Mouse (Mus musculus): ENCODE measurements around the gene Rell1. TPM values are rescaled to one million over a fixed set of nuclear protein-coding genes. Genes with fewer than 3 reads are reported as not detected.
A peak's percentile ranks its signal among the peaks of the same experiment; 100 is the strongest.
"Not testable (repeated sequence)": the region's sequence is repeated elsewhere in the genome, so short reads cannot be mapped to it uniquely, and the experiment has no call there.

The Rell1 gene
- polyA plus RNA-seq, 1 experiment from 2014 or later = 9.0 TPM

DNA sequence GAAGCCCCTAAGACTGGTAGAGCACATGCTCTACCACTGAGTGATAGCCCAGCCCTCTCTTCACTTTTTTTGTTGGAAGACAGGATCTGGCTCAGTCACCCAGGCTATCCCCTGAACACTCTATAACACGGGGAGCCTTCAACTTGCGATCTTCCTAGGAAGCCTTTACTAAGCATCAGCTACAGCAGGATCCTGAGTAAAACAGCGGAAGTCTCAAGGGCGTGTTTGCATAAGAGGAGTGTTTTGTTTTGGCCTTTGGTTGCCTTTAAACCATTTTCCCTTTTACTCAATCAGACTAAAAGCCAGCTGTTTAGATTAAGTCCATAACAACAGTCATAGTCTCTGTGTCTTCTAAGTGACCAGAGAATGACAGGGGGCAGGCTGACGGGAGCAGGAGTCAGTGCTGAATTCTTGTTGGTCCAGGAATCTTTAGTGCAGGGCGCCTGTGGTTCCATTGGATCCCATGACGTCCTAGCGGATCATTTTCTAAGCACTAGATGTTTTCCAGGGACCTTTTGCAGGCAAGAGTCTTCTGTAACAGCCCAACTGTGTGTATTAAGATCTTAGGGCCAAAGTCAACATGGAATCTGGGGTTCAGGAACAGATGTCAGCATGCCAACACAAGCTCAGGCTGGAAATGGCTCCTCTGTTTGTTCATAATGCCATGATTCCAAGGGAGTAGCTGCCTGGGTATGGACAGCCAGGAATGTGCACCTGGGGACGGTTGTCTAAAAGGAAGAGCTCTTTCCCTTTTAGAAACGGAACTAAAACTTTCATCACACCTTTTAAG lies 58.3 kb downstream of the Rell1 start:
- Histone ChIP-seq H3K9me3 (no peaks in the 10 kb centered on the region), H3K27me3 (no peaks in the 10 kb centered on the region), H3K4me1 (replicated peaks) (no peaks in the 10 kb centered on the region), H3K9ac (no peak overlapping the region), H3K36me3 (no peaks in the 10 kb centered on the region), H3K4me3 (no peak overlapping the region), H3K27ac (no peak overlapping the region), H3K4me2 (no peak overlapping the region)
- no peak for ATAC-seq (ENCODE audit: low FRiP score)
- WGBS = 89% methylated on average over 10 of the region's 10 CpGs

GRCm38 (mm10) chr5:63907513-63907912 lies 61.2 kb downstream of the Rell1 start:
- Histone ChIP-seq H3K27ac (no peak overlapping the region), H3K36me3 (no peaks in the 10 kb centered on the region), H3K4me2 (no peak overlapping the region), H3K27me3 (no peaks in the 10 kb centered on the region), H3K9me3 (no peaks in the 10 kb centered on the region), H3K4me1 (replicated peaks) (no peaks in the 10 kb centered on the region), H3K9ac (no peak overlapping the region), H3K4me3 (no peak overlapping the region)
- ATAC-seq (ENCODE audit: low FRiP score) = no peak
- WGBS = 61% methylated on average over 4 of the region's 4 CpGs

- no peak overlapping the region for H3K4me2 ChIP-seq
- no peak overlapping the region for H3K4me3 ChIP-seq
- H3K9ac ChIP-seq = no peak overlapping the region
- no peaks in the 10 kb centered on the region for H3K27me3 ChIP-seq
- H3K36me3 ChIP-seq = no peaks in the 10 kb centered on the region
- no peaks in the 10 kb centered on the region for H3K9me3 ChIP-seq
- no peak overlapping the region for H3K27ac ChIP-seq
- ATAC-seq (ENCODE audit: low FRiP score) = peak; percentile 70
- H3K4me1 ChIP-seq (replicated peaks) = no peaks in the 10 kb centered on the region
- WGBS = 41% methylated on average over 13 of the region's 13 CpGs
Measured at GRCm38 (mm10) chr5:63906149-63907093, 62.3 kb downstream of the Rell1 start.

DNA sequence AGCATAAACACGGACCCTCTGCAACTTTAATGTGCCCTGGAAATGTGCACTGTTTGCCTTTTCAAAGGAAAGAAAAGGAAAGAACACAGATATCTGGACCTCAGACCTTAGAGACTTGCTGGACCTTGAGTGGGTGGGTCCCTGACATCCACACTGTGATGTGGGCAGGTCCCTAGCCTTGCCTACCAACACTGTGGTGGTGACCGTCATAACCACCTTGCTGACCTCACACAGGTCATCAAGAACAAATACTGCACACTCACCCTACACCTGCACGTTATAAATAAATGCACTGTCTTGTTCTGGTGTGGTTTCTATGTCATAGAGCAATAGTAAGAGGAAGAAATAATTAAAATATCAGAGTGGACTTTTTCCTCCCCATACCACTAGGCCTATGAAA lies 65.4 kb downstream of the Rell1 start:
- no peak for ATAC-seq (ENCODE audit: low FRiP score)
- 83% methylated on average over 3 of the region's 3 CpGs for WGBS
- Histone ChIP-seq H3K9me3 (no peaks in the 10 kb centered on the region), H3K27me3 (no peaks in the 10 kb centered on the region), H3K4me1 (replicated peaks) (no peaks in the 10 kb centered on the region), H3K4me3 (no peak overlapping the region), H3K27ac (no peak overlapping the region), H3K9ac (no peak overlapping the region), H3K36me3 (no peaks in the 10 kb centered on the region), H3K4me2 (no peak overlapping the region)

DNA sequence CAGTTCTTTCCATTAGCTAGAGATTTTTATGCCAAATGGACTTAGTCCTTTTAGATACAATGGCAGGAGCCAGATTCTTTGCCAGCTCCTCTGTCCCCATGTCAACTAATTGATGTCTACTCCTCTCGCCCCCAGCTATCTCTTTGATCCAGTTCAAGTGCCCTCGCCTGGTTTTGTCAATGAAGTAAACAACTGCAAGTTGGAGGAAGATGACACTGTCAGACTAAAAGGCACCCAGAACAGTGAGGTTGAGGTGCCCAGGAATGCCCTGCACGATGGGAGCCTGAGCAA lies 70.9 kb downstream of the Rell1 start:
- Histone ChIP-seq H3K36me3 (no peaks in the 10 kb centered on the region), H3K4me3 (no peak overlapping the region), H3K9me3 (no peaks in the 10 kb centered on the region), H3K27ac (no peak overlapping the region), H3K4me2 (no peak overlapping the region), H3K27me3 (no peaks in the 10 kb centered on the region), H3K9ac (no peak overlapping the region), H3K4me1 (replicated peaks) (no peaks in the 10 kb centered on the region)
- 86% methylated on average over 3 of the region's 3 CpGs for WGBS
- ATAC-seq (ENCODE audit: low FRiP score) = no peak

GRCm38 (mm10) chr5:63897001-63897819 lies 71.5 kb downstream of the Rell1 start:
- not testable (repeated sequence) for H3K27ac ChIP-seq; H3K9ac ChIP-seq; H3K9me3 ChIP-seq; ATAC-seq (ENCODE audit: low FRiP score); H3K36me3 ChIP-seq; H3K27me3 ChIP-seq; H3K4me3 ChIP-seq; H3K4me2 ChIP-seq; H3K4me1 ChIP-seq (replicated peaks)
- WGBS = 86% methylated on average over 5 of the region's 5 CpGs

DNA sequence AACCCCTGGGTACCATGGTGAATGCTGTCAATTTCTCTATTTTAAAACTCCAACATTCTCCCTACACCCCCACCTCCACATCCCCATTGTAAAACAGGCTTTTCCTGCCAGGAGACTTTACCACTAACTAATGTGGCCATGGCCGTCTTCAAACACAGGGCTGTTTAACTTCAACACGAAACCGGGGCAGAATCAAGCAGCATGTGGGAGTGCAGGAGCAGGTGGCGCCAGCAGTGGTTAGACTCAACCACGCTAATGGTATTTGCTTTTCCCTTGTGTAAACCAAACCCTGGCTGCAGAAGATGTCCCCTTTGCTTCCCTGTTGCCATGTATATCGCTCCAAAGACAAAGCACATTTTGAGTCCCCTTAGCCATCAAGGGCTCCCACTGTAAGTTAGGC lies 76.8 kb downstream of the Rell1 start:
- no peak overlapping the region for H3K9ac ChIP-seq
- H3K4me2 ChIP-seq = no peak overlapping the region
- no peak overlapping the region for H3K27ac ChIP-seq
- no peaks in the 10 kb centered on the region for H3K4me1 ChIP-seq (replicated peaks)
- 88% methylated on average over 6 of the region's 6 CpGs for WGBS
- no peaks in the 10 kb centered on the region for H3K36me3 ChIP-seq
- H3K27me3 ChIP-seq = no peaks in the 10 kb centered on the region
- ATAC-seq (ENCODE audit: low FRiP score) = no peak
- H3K9me3 ChIP-seq = no peaks in the 10 kb centered on the region
- no peak overlapping the region for H3K4me3 ChIP-seq

DNA sequence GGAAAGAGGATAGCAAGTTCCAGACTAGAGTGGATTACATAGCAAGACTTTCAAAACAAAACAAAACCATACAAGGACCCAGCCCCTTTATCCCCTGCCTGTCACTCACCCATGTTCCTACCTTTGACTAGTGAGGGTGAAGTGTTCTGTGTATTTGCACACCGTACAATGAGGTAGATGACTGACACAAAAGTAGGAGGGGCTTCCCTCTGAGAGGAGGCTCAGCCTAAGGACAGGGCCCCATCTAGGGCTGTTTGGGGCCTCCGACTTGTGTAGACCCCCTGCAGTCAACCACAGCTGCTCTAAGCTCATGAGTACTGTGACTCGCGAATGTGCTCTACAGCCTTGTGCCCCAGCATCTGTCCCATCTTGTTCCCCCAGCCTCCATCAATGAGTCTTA lies 77.5 kb downstream of the Rell1 start:
- no peak overlapping the region for H3K9ac ChIP-seq
- 71% methylated on average over 4 of the region's 4 CpGs for WGBS
- ATAC-seq (ENCODE audit: low FRiP score) = no peak
- no peaks in the 10 kb centered on the region for H3K27me3 ChIP-seq
- no peak overlapping the region for H3K27ac ChIP-seq
- no peak overlapping the region for H3K4me2 ChIP-seq
- H3K4me1 ChIP-seq (replicated peaks) = no peaks in the 10 kb centered on the region
- H3K36me3 ChIP-seq = no peaks in the 10 kb centered on the region
- H3K9me3 ChIP-seq = no peaks in the 10 kb centered on the region
- no peak overlapping the region for H3K4me3 ChIP-seq

- H3K4me3 ChIP-seq = no peak overlapping the region
- no peak overlapping the region for H3K4me2 ChIP-seq
- ATAC-seq (ENCODE audit: low FRiP score) = no peak
- H3K9me3 ChIP-seq = no peaks in the 10 kb centered on the region
- H3K36me3 ChIP-seq = no peaks in the 10 kb centered on the region
- WGBS = 98% methylated on average over 4 of the region's 4 CpGs
- no peaks in the 10 kb centered on the region for H3K4me1 ChIP-seq (replicated peaks)
- H3K27ac ChIP-seq = no peak overlapping the region
- no peaks in the 10 kb centered on the region for H3K27me3 ChIP-seq
- no peak overlapping the region for H3K9ac ChIP-seq
Measured at GRCm38 (mm10) chr5:63887111-63887510, 81.6 kb downstream of the Rell1 start.

- no peak overlapping the region for H3K9ac ChIP-seq
- no peaks in the 10 kb centered on the region for H3K4me1 ChIP-seq (replicated peaks)
- 45% methylated on average over 6 of the region's 6 CpGs for WGBS
- no peak overlapping the region for H3K27ac ChIP-seq
- H3K4me2 ChIP-seq = no peak overlapping the region
- H3K9me3 ChIP-seq = no peaks in the 10 kb centered on the region
- H3K36me3 ChIP-seq = no peaks in the 10 kb centered on the region
- no peak overlapping the region for H3K4me3 ChIP-seq
- no peaks in the 10 kb centered on the region for H3K27me3 ChIP-seq
- 0 out of 2 replicates have a peak, but pooled peaks have one; percentile 50 for ATAC-seq (ENCODE audit: low FRiP score)
Measured at GRCm38 (mm10) chr5:63886709-63887108, 82.0 kb downstream of the Rell1 start.

DNA sequence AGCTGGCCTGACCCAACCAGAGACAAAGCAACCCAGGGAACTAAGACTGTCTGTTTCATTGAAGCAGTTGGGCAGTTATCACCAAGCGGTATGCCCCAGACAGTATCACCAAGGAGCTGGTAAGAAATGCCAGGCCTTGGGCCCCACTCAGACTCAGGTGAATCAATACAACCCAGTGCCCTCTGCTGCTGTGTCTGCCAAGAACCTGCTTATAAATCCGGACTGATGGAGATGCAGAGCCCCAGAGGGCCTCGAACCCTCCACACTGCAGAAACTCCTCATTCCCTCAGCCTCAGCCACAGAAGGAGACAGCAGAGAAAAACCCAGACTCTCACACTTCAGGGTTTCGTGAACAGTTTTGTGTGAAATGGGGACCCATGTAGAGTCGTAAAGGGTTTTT lies 82.4 kb downstream of the Rell1 start:
- Histone ChIP-seq H3K27ac (no peak overlapping the region), H3K4me1 (replicated peaks) (no peaks in the 10 kb centered on the region), H3K27me3 (no peaks in the 10 kb centered on the region), H3K36me3 (no peaks in the 10 kb centered on the region), H3K9me3 (no peaks in the 10 kb centered on the region), H3K4me3 (no peak overlapping the region), H3K9ac (no peak overlapping the region), H3K4me2 (no peak overlapping the region)
- WGBS = 90% methylated on average over 5 of the region's 5 CpGs
- 0 out of 2 replicates have a peak, but pooled peaks have one; percentile 23 for ATAC-seq (ENCODE audit: low FRiP score)

DNA sequence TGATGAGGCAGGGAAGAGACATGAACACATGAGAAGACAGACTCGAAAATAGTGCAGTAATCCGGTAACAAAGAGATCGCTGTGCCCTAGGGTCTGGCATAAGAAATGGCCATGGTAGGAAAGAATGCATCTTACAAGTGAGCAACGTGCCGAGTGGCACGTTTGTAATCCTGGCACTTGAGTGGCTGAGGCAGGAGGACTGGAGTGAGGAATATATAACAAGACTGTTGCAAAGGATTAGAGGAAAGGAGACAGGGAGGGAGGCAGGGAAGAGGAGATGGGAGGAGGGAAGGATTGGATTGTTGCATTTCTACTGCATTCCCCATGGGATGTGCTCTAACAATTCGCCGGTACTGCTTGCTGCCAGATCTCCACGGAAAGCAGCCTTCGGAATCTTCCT lies 89.7 kb downstream of the Rell1 start:
- ATAC-seq (ENCODE audit: low FRiP score) = no peak
- 77% methylated on average over 10 of the region's 10 CpGs for WGBS
- H3K4me1 ChIP-seq (replicated peaks) = no peaks in the 10 kb centered on the region
- H3K27me3 ChIP-seq = peaks cover 14% of the 10 kb centered on the region
- no peaks in the 10 kb centered on the region for H3K9me3 ChIP-seq
- H3K9ac ChIP-seq = no peak overlapping the region
- H3K27ac ChIP-seq = no peak overlapping the region
- H3K36me3 ChIP-seq = no peaks in the 10 kb centered on the region
- no peak overlapping the region for H3K4me2 ChIP-seq
- no peak overlapping the region for H3K4me3 ChIP-seq

Measured in hindbrain, embryonic 13.5 days (tissue).